Mouse (Mus musculus): ENCODE measurements around the gene Vma21-ps.
"Not testable (repeated sequence)": the region's sequence is repeated elsewhere in the genome, so short reads cannot be mapped to it uniquely, and the experiment has no call there.

Gene Vma21-ps

DNA sequence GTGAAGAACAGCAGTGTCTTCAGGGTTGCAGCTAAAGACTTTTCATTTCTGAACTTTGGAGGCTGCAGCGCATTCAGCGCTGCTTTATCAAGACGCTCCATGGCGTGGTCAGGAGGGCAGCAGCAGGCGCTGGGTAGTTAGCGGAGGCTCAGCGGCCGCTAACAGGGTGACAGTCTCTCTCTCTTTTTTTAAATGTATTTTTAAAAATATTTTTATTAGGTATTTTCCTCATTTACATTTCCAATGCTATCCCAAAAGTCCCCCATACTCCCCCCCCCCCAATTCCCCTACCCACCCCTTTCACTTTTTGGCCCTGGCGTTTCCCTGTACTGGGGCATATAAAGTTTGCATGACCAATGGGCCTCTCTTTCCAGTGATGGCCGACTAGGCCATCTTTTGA is at the start of gene Vma21-ps:
Gene Vma21-ps, minus strand, starts transcription at position 101 of the 400 bp plus-strand sequence.
- not testable (repeated sequence) for DNase-seq (ENCODE audit: low read depth, low spot score)

- no peak for DNase-seq (ENCODE audit: low read depth, low spot score)
Measured at GRCm38 (mm10) chr4:52543001-52543400, 46.0 kb upstream of the Vma21-ps start.

DNA sequence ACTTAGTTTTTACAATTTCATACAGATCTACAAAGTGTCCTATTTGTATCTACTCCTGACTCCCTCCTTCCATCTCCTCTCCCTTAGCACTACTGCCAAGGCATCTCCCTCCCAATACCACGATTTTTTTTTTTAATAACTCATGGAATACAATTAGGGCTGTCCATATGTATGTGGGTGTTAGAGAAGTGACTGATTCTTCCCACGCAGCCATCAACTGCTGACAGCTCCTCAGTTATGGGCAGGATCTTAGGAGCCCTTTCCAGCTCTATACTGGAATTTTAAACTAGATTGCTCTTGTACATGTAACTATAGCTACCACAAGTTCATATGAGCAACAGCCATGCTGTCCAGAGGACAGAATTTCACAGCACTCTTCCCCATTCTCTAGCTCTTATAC is 33.6 kb upstream of the Vma21-ps start:
- peak; percentile 35 for DNase-seq (ENCODE audit: low read depth, low spot score)

- DNase-seq (ENCODE audit: low read depth, low spot score), result no peak
Measured at GRCm38 (mm10) chr4:52526464-52526863, 29.4 kb upstream of the Vma21-ps start.

DNA sequence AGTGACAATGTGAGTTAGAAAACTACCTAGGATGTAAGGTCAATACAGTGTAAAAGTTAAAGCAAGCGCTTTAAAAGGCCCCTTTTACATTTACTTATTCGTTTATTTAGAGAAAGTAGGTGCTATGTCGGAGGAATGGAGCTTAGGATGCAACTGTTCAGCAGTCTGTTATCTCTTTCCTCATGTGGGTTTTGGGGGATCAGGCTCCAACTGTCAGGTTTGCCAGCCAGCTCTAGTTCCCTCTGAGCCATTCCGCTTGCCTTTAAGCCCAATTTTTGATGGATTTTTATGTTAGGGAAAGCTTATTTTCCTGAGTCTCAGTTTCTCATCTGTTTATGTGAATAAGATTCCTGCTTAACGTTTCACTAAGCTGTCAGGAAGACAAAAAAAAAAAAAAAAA is 22.3 kb upstream of the Vma21-ps start:
- DNase-seq (ENCODE audit: low read depth, low spot score), result peak; percentile 38

GRCm38 (mm10) chr4:52517580-52517979 is 20.5 kb upstream of the Vma21-ps start:
- DNase-seq (ENCODE audit: low read depth, low spot score), result no peak

DNA sequence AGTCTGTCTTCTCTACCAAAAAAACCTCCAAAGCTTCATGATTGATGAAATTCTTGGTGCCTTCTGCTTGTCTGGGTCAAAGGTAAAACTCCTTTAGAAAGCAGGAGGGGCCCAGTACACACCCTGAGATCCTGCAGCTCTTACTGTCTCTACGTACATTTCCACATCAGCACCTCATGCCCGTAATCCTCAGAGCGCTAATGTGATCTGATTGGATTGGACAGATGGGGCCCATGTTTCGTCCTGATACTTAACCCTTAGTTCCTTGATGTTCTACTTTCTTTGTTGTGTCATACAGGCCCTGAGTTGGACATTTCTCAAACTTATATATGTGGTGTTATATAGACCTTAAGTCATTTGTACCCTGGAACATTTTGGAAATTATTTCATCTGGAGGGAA is 9.6 kb downstream of the Vma21-ps start:
- DNase-seq (ENCODE audit: low read depth, low spot score), result no peak

DNA sequence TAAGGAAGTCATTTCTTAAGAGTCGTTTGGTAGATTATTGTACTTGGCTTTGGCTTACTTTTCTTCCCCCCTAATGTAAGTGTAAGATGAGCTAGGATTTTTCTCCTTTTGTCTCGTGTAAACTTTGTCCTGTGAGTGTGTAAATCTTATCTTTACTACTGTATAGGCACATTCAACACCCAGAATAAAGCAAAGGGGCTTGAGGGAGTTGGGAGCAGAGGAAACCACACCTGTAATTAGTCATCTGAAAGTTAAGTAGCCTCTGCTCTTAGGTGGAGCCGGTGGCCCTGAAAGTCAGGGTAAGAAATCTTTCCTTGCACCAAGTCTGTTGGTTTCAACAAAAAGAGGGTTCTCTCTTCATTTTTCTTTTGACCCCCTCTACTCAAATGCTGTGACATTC is 23.6 kb downstream of the Vma21-ps start:
- DNase-seq (ENCODE audit: low read depth, low spot score), result no peak

- DNase-seq (ENCODE audit: low read depth, low spot score), result peak; percentile 93
Measured at GRCm38 (mm10) chr4:52461321-52461720, 35.7 kb downstream of the Vma21-ps start.

DNA sequence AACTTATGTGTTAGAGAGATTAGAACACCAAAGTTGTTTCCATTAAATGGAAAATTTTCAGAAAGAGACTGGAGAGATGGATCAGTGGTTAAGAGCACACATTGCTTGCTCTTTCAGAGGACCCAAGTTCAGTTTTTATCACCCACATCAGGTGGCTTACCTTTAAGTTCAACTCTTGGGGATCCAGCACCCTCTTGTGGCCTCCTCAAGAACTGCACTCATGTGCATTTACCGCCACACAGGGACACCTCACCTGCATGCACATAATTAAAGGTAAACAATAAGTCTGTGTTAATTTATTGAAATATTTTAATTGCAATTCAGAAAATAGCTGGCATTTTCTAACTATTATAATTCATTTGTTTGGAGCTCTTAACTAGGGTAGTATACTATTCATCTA is 37.3 kb downstream of the Vma21-ps start:
- DNase-seq (ENCODE audit: low read depth, low spot score), result no peak
